Mouse (Mus musculus) MEL (cell line): ENCODE measurements around the gene Mmp15.

Source experiments
- CTCF ChIP-seq, 3 experiments: IDR thresholded peaks in 2 of 3; conservative IDR thresholded peaks in 1 of 3; 2 replicates each; pipeline ENCODE4 v1.5.1; 2011 to 2012; ENCODE audit warnings: low read length in 3 of 3, low read depth in 2 of 3, mild to moderate bottlenecking in 2 of 3, improper control_type of control experiment in 1 of 3, inconsistent platforms in 1 of 3, mixed read lengths in 1 of 3, moderate library complexity in 1 of 3; ENCODE audit not compliant: control insufficient read depth in 1 of 3, insufficient read depth in 1 of 3, poor library complexity in 1 of 3, severe bottlenecking in 1 of 3
- ELF1 ChIP-seq: IDR thresholded peaks from 2 replicates; pipeline ENCODE4 v1.6.1; 2014; ENCODE audit warnings: low read depth, mild to moderate bottlenecking, inconsistent platforms, low read length, improper control_type of control experiment, moderate library complexity
- EP300 ChIP-seq, 2 experiments: IDR thresholded peaks; 2 replicates each; pipeline ENCODE4 v1.6.1; 2011; ENCODE audit warnings: improper control_type of control experiment in 2 of 2, low read length in 2 of 2, low read depth in 1 of 2, mild to moderate bottlenecking in 1 of 2
- JUND ChIP-seq: IDR thresholded peaks from 2 replicates; pipeline ENCODE4 v1.6.1; 2011; ENCODE audit warnings: low read depth, mild to moderate bottlenecking, improper control_type of control experiment, low read length
- KAT2A ChIP-seq: conservative IDR thresholded peaks from 2 replicates; pipeline ENCODE4 v1.6.1; 2012; ENCODE audit warnings: low read depth, low read length, improper control_type of control experiment, inconsistent platforms
- MAFK ChIP-seq: IDR thresholded peaks from 2 replicates; pipeline ENCODE4 v1.6.1; 2011; ENCODE audit warnings: low read depth, mild to moderate bottlenecking, low read length, improper control_type of control experiment, borderline replicate concordance
- POLR2A ChIP-seq, 2 experiments: IDR thresholded peaks; 2 replicates each; pipeline ENCODE4 v1.6.1; 2011 to 2012; ENCODE audit warnings: low read length in 2 of 2, mild to moderate bottlenecking in 2 of 2, control low read depth in 1 of 2, improper control_type of control experiment in 1 of 2, low read depth in 1 of 2, moderate library complexity in 1 of 2; ENCODE audit not compliant: control insufficient read depth in 1 of 2, insufficient read depth in 1 of 2, poor library complexity in 1 of 2
- TAL1 ChIP-seq: IDR thresholded peaks from 2 replicates; pipeline ENCODE4 v1.6.1; 2012; ENCODE audit warnings: mild to moderate bottlenecking, inconsistent platforms, low read length, moderate library complexity, mixed read lengths
- USF2 ChIP-seq, 2 experiments: IDR thresholded peaks; 2 replicates each; pipeline ENCODE4 v1.6.1; 2011 to 2012; ENCODE audit warnings: improper control_type of control experiment in 2 of 2, low read length in 2 of 2, borderline replicate concordance in 1 of 2, inconsistent platforms in 1 of 2, low read depth in 1 of 2, mild to moderate bottlenecking in 1 of 2; ENCODE audit not compliant: insufficient read depth in 1 of 2
- ZC3H11A ChIP-seq: IDR thresholded peaks from 2 replicates; pipeline ENCODE4 v1.6.1; 2012; ENCODE audit warnings: low read depth, mild to moderate bottlenecking, inconsistent platforms, low read length, improper control_type of control experiment
- ZMIZ1 ChIP-seq: IDR thresholded peaks from 2 replicates; pipeline ENCODE4 v1.6.1; 2012; ENCODE audit warnings: low read depth, mild to moderate bottlenecking, inconsistent platforms, low read length, improper control_type of control experiment, moderate library complexity

GRCm38 (mm10) chr8:95387221-95387620, 35.2 kb downstream of the Mmp15 start:
- TF ChIP-seq KAT2A (no peak), ZMIZ1 (no peak), CTCF (IDR thresholded peaks at IDR 0.05 in 2 of 3, conservative IDR thresholded peaks at IDR 0.05 in 1 of 3; ENCODE audit: control insufficient read depth in 1 of 3, insufficient read depth in 1 of 3, low read depth in 2 of 3, low read length in 3 of 3, poor library complexity in 1 of 3, severe bottlenecking in 1 of 3) (no peak), ELF1 (no peak), JUND (no peak), ZC3H11A (no peak), TAL1 (no peak), POLR2A (IDR thresholded peaks at IDR 0.05; ENCODE audit: control insufficient read depth in 1 of 2, insufficient read depth in 1 of 2, low read depth in 1 of 2, low read length in 2 of 2, poor library complexity in 1 of 2) (no peak), EP300 (IDR thresholded peaks at IDR 0.05; ENCODE audit: low read depth in 1 of 2, low read length in 2 of 2) (no peak), USF2 (IDR thresholded peaks at IDR 0.05; ENCODE audit: borderline replicate concordance in 1 of 2, insufficient read depth in 1 of 2, low read depth in 1 of 2, low read length in 2 of 2) (no peak), MAFK (no peak)
